Mouse (Mus musculus) heart, embryonic 16.5 days (tissue): ENCODE data around the gene Gm9736. TPM values are rescaled to one million over a fixed set of nuclear protein-coding genes. Genes with fewer than 3 reads are reported as not detected.
"Not testable (repeated sequence)": the region's sequence is repeated elsewhere in the genome, so short reads cannot be mapped to it uniquely, and the experiment has no call there.

Source experiments
- ATAC-seq: fragments of 200-750 bp; cut with Nextera tagmentation; replicated peaks from 2 replicates; pipeline ENCODE4 v1.8.0; 2017; ENCODE audit warnings: moderate number of reproducible peaks; ENCODE audit not compliant: insufficient read depth, low FRiP score; ENCODE audit errors: extremely low read depth
- H3K27ac ChIP-seq: fragments of 300-500 bp; sonication (generic); 2 replicates; pipeline ENCODE4 v1.5.1; 2014; ENCODE audit warnings: mild to moderate bottlenecking, low read length, control low read depth, moderate library complexity
- H3K27me3 ChIP-seq: fragments of 300-500 bp; sonication (generic); 2 replicates; pipeline ENCODE4 v1.6.1; 2014; ENCODE audit warnings: low read length, mixed read lengths; ENCODE audit not compliant: control insufficient read depth, insufficient read depth
- H3K36me3 ChIP-seq: fragments of 300-500 bp; sonication (generic); 2 replicates; pipeline ENCODE4 v1.6.1; 2014; ENCODE audit not compliant: control insufficient read depth, insufficient read depth
- H3K4me1 ChIP-seq: fragments of 300-500 bp; sonication (generic); 2 replicates; pipeline ENCODE4 v1.6.1; 2014; ENCODE audit warnings: low read length, mixed read lengths; ENCODE audit not compliant: control insufficient read depth, insufficient read depth
- H3K4me2 ChIP-seq: fragments of 300-500 bp; sonication (generic); 2 replicates; pipeline ENCODE4 v1.6.1; 2014; ENCODE audit warnings: low read depth, mild to moderate bottlenecking, control low read depth, low read length
- H3K4me3 ChIP-seq: fragments of 300-500 bp; sonication (generic); 2 replicates; pipeline ENCODE4 v1.5.1; 2014; ENCODE audit warnings: mild to moderate bottlenecking, control low read depth, low read length
- H3K9ac ChIP-seq: fragments of 300-500 bp; sonication (generic); 2 replicates; pipeline ENCODE4 v1.6.1; 2014; ENCODE audit warnings: low read length, control low read depth
- H3K9me3 ChIP-seq: fragments of 300-500 bp; sonication (generic); replicated peaks from 2 replicates; pipeline ENCODE4 v1.6.1; 2016; ENCODE audit warnings: low read length; ENCODE audit not compliant: control insufficient read depth
- WGBS: fragments of 180-500 bp; shearing (Covaris S2); extraction: QIAGEN DNeasy Blood & Tissue Kit; methylation state at CpG from one replicate; pipeline ENCODE4 v1.1.7; 2014; 5-methylcytosine and 5-hydroxymethylcytosine counted together
- polyA plus RNA-seq: library from polyadenylated mRNA; unstranded; fragments of >200 nt; fragmentation: Nextera tagmentation; extraction: Ambion mirVana; gene quantifications from 2 replicates; pipeline ENCODE4 v1.2.1, GENCODE M21; 2015

The Gm9736 gene
- polyA plus RNA-seq, 1 experiment from 2014 or later = not detected

DNA sequence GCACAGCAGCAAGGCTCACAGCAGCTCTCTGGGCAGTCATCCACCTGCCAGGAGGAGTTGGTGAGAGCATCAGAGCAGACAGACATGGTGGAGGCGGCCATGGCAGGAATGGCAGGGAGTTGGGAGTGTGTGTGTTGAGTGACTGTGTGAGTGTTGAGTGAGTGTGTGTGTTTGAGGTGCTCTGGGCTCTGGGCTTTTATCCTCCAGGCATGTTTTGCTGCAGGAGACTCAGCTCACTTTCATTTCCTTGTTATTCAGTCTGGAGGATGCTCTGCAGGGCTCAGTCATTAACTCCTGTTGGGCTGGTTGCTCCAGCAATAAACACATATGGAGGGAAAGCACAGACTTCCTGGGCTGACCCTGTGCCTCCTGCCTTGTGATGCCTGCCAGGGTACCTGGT lies 25.7 kb upstream of the Gm9736 start, which contains the start of gene Gm7138:
Gene Gm7138, minus strand, starts transcription at position 101 of the 400 bp plus-strand sequence.
- WGBS = 17% methylated on average over 1 of the region's 1 CpGs
- H3K9ac ChIP-seq, H3K4me2 ChIP-seq, H3K27ac ChIP-seq, H3K27me3 ChIP-seq, H3K9me3 ChIP-seq, H3K4me1 ChIP-seq, ATAC-seq, H3K36me3 ChIP-seq, H3K4me3 ChIP-seq: not testable (repeated sequence)

- H3K4me1 ChIP-seq, H3K9ac ChIP-seq, H3K9me3 ChIP-seq, H3K4me2 ChIP-seq, H3K27me3 ChIP-seq, H3K4me3 ChIP-seq, H3K27ac ChIP-seq, H3K36me3 ChIP-seq: not testable (repeated sequence)
- 40% methylated on average over 1 of the region's 3 CpGs for WGBS
- ATAC-seq = peak; percentile 41; the same call in 1 of the 2 replicates
Observed at GRCm38 (mm10) chr10:77772142-77772541, 21.0 kb upstream of the Gm9736 start.

DNA sequence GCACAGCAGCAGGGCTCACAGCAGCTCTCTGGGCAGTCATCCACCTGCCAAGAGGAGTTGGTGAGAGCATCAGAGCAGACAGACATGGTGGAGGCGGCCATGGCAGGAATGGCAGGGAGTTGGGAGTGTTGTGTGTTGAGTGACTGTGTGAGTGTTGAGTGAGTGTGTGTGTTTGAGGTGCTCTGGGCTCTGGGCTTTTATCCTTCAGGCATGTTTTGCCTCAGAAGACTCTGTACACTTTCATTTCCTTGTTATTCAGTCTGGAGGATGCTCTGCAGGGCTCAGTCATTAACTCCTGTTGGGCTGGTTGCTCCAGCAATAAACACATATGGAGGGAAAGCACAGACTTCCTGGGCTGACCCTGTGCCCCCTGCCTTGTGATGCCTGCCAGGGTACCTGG lies 20.1 kb upstream of the Gm9736 start, which contains the start of gene Gm3238:
Gene Gm3238, minus strand, starts transcription at position 101 of the 400 bp plus-strand sequence.
- H3K27ac ChIP-seq, H3K4me1 ChIP-seq, H3K4me2 ChIP-seq, H3K27me3 ChIP-seq, H3K36me3 ChIP-seq, H3K9ac ChIP-seq, H3K9me3 ChIP-seq, H3K4me3 ChIP-seq, ATAC-seq: not testable (repeated sequence)
- no CpG with 5 or more reads among the region's 1 CpGs for WGBS

DNA sequence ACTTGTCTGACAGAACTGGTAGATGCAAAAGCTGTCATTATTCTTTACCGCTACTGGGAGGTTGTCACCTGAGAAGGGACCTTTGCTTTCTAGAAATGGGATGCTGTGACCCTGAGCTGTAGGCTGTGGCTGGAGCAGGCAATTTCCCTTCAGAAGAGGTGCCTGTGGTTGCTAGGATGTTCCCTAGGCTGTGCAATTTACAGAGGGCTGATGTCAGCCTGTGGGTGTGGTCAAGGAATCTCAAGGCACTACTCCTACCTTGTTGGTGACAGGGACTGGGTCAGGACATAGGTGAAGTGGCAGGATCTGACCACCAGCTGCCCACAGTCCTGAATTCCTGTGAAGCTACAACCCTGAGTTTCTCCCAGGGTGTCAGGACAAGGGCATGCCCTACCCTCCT lies 18.6 kb upstream of the Gm9736 start:
- H3K9ac ChIP-seq = no peak overlapping the region
- no peaks in the 10 kb centered on the region for H3K4me1 ChIP-seq
- WGBS = 67% methylated on average over 1 of the region's 1 CpGs
- H3K27ac ChIP-seq = no peak overlapping the region
- ATAC-seq = no peak
- H3K4me3 ChIP-seq = no peak overlapping the region
- no peaks in the 10 kb centered on the region for H3K27me3 ChIP-seq
- no peak overlapping the region for H3K4me2 ChIP-seq
- H3K36me3 ChIP-seq = no peaks in the 10 kb centered on the region
- H3K9me3 ChIP-seq = no peaks in the 10 kb centered on the region

GRCm38 (mm10) chr10:77759582-77759981 lies 8.4 kb upstream of the Gm9736 start, which contains the start of gene Gm3233:
Gene Gm3233 (minus strand): TSS chr10:77759682.
- H3K9me3 ChIP-seq, H3K4me2 ChIP-seq, ATAC-seq, H3K4me3 ChIP-seq, H3K27me3 ChIP-seq, H3K9ac ChIP-seq, H3K36me3 ChIP-seq, H3K27ac ChIP-seq, H3K4me1 ChIP-seq: not testable (repeated sequence)
- no CpG with 5 or more reads among the region's 1 CpGs for WGBS

GRCm38 (mm10) chr10:77753448-77753847 lies 2.3 kb upstream of the Gm9736 start:
- no peaks in the 10 kb centered on the region for H3K9me3 ChIP-seq
- no peak for ATAC-seq
- H3K9ac ChIP-seq = no peak overlapping the region
- no peaks in the 10 kb centered on the region for H3K36me3 ChIP-seq
- H3K4me2 ChIP-seq = no peak overlapping the region
- H3K27me3 ChIP-seq = no peaks in the 10 kb centered on the region
- no peaks in the 10 kb centered on the region for H3K4me1 ChIP-seq
- H3K27ac ChIP-seq = no peak overlapping the region
- no peak overlapping the region for H3K4me3 ChIP-seq

DNA sequence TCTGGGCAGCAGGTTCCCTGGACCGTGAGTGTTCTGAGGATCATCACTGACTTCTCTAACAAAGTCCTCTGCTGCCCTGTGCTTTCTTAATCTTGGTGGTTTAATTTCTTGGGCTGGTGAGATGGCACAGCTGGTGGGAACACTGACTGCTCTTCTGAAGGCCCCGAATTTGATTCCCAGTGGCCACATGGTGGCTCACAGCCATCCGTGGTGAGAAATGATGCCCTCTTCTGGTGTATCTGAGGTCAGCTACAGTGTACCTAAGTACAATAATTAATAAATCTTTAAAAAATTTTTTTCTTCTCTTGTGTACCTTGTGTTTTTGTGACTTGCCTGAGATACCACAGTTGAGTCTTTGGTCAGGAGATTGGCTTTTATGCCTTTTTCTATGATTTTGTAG lies 1.2 kb upstream of the Gm9736 start:
- not testable (repeated sequence) for H3K27ac ChIP-seq, H3K9me3 ChIP-seq, H3K4me3 ChIP-seq, H3K36me3 ChIP-seq, H3K4me1 ChIP-seq, ATAC-seq, H3K4me2 ChIP-seq, H3K9ac ChIP-seq, H3K27me3 ChIP-seq
- WGBS = 59% methylated on average over 3 of the region's 3 CpGs

GRCm38 (mm10) chr10:77750686-77751085 lies 468 bp downstream of the Gm9736 start:
- H3K27ac ChIP-seq, H3K9me3 ChIP-seq, H3K27me3 ChIP-seq, H3K4me3 ChIP-seq, H3K4me1 ChIP-seq, ATAC-seq, H3K4me2 ChIP-seq, H3K36me3 ChIP-seq, H3K9ac ChIP-seq: not testable (repeated sequence)
- WGBS = 71% methylated on average over 1 of the region's 1 CpGs

- not testable (repeated sequence) for ATAC-seq, H3K27ac ChIP-seq, H3K36me3 ChIP-seq, H3K27me3 ChIP-seq, H3K4me1 ChIP-seq, H3K4me2 ChIP-seq, H3K9me3 ChIP-seq, H3K9ac ChIP-seq, H3K4me3 ChIP-seq
- WGBS = 55% methylated on average over 5 of the region's 5 CpGs
Observed at GRCm38 (mm10) chr10:77741924-77742688, 9.0 kb downstream of the Gm9736 start, which contains the start of gene Gm18596. Gene Gm18596 (minus strand): TSS chr10:77742638.
